Comparison of ENCODE assay signal across 12 mouse cellular contexts in genomic region chr1:51593621-51594441, GRCm38 (mm10).
DNase-seq lines count a peak whose midpoint lies in the region; ATAC-seq and TF ChIP-seq lines count a peak whose summit lies in the region.
"Had no signal": no experiment of that assay in that cellular context is flagged by ENCODE, and none has a peak within 500 bp of the region (broad histone marks: within the 10 kb centered on the region; RNA-seq: fewer than 3 reads in every experiment).

No protein-coding gene starts in this region.

- H3K9me3 ChIP-seq in kidney, postnatal 0 days (replicated peaks; ENCODE audit: low read length): no peaks in the 10 kb centered on the region
- no peaks in the 10 kb centered on the region for H3K9me3 ChIP-seq in limb, embryonic 10.5 days (replicated peaks)
- H3K9me3 ChIP-seq: limb, embryonic 15.5 days had no signal

- H3K4me2 ChIP-seq in kidney, postnatal 0 days (ENCODE audit: low read length): no peak overlapping the region
- H3K4me2 ChIP-seq: hindbrain, embryonic 14.5 days; limb, embryonic 15.5 days had no signal

- 33% methylated on average over 10 of the region's 10 CpGs for WGBS in kidney, postnatal 0 days
- 40% methylated on average over 10 of the region's 10 CpGs for WGBS in limb, embryonic 10.5 days

- no peaks in the 10 kb centered on the region for H3K36me3 ChIP-seq in kidney, postnatal 0 days (ENCODE audit: insufficient read depth, low read length)
- no peaks in the 10 kb centered on the region for H3K36me3 ChIP-seq in limb, embryonic 10.5 days
- H3K36me3 ChIP-seq: limb, embryonic 15.5 days had no signal

- TF ChIP-seq CTCF in kidney, postnatal 0 days (IDR thresholded peaks at IDR 0.05; ENCODE audit: low read depth): no peak

- no peak overlapping the region for H3K9ac ChIP-seq in kidney, postnatal 0 days (ENCODE audit: low read depth, low read length)
- H3K9ac ChIP-seq: hindbrain, embryonic 14.5 days; limb, embryonic 15.5 days had no signal

- no peak for ATAC-seq in kidney, postnatal 0 days (replicated peaks; ENCODE audit: low FRiP score, low read depth)

- no peak overlapping the region for H3K4me3 ChIP-seq in kidney, postnatal 0 days (replicated peaks; ENCODE audit: low read depth, low read length)
- H3K4me3 ChIP-seq in limb, embryonic 10.5 days: no peak overlapping the region
- H3K4me3 ChIP-seq: limb, embryonic 15.5 days had no signal

- H3K4me1 ChIP-seq in kidney, postnatal 0 days (replicated peaks; ENCODE audit: insufficient read depth, low read length): no peaks in the 10 kb centered on the region
- H3K4me1 ChIP-seq in limb, embryonic 10.5 days: peaks cover 27% of the 10 kb centered on the region

- peak; percentile 49 for DNase-seq in kidney, postnatal 0 days (ENCODE audit: low spot score)
- DNase-seq in kidney, postnatal 36 days: no peak
- peak; percentile 78 for DNase-seq in MN1 (ENCODE audit: low spot score)
- DNase-seq in limb, embryonic 10.5 days (ENCODE audit: low spot score): no peak
- DNase-seq in thymus, postnatal 14 days: peak; percentile 56
- DNase-seq in c-Kit-positive CD71-positive TER-119-positive erythroid progenitor cells, embryonic 14.5 days (ENCODE audit: low spot score): no peak
- no peak for DNase-seq in ovary, adult 18-20 months (ENCODE audit: low spot score)
- DNase-seq in retina, postnatal 1 day: no peak
- DNase-seq: lung, postnatal 36 days; right cerebral cortex, adult 18-20 months had no signal

- H3K27me3 ChIP-seq in kidney, postnatal 0 days (ENCODE audit: insufficient read depth, low read length): no peaks in the 10 kb centered on the region
- H3K27me3 ChIP-seq in limb, embryonic 10.5 days (ENCODE audit: low read depth, poor library complexity, severe bottlenecking): no peaks in the 10 kb centered on the region

- peak overlapping the region; percentile 55; the same call in 1 of the 2 replicates for H3K27ac ChIP-seq in kidney, postnatal 0 days
- H3K27ac ChIP-seq in limb, embryonic 10.5 days: peak overlapping the region; percentile 36; the same call in 1 of the 2 replicates
- H3K27ac ChIP-seq: hindbrain, embryonic 14.5 days; limb, embryonic 15.5 days had no signal

Comparison
In these comparisons a context has a peak if more than half of its experiments do, and no peak if none do; other contexts are left out.
1. DNase-seq: peak in kidney, postnatal 0 days (single experiment), MN1 (single experiment) and thymus, postnatal 14 days (single experiment); none in kidney, postnatal 36 days (0 of 2), limb, embryonic 10.5 days (single experiment), c-Kit-positive CD71-positive TER-119-positive erythroid progenitor cells, embryonic 14.5 days (single experiment), ovary, adult 18-20 months (single experiment) and retina, postnatal 1 day (single experiment).